Mouse (Mus musculus): ENCODE measurements around the gene Galnt2. TPM values are rescaled to one million over a fixed set of nuclear protein-coding genes. Genes with fewer than 3 reads are reported as not detected.

The Galnt2 gene
- polyA plus RNA-seq, 1 experiment from 2014 or later: 129 TPM

DNA sequence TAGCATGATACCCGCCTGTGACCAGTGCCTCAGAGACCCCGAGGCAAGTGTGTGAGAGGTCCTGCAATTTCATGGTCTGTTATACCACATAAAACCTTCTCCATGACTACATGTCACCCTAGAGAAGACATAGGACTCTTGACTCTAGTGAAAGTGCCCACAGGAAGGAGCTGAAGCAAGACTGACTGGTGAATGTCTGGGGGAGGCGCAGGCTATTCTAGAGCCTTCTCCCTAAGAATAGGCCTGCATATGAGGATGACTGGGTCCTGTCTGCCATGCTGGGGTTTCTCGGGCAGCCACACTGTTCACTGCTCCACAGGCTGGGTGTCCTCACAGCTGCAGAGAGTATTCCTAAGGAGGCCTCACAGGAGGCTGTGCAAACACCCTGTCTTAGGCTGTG is 73.0 kb downstream of the Galnt2 start:
- ATAC-seq (no peak), DNase-seq (ENCODE audit: low read depth, low spot score) (no peak)
- in situ Hi-C loops (cut with MboI; ENCODE audit: low pct_unique_long_range_greater_than_20kb): no loop called here
- no peaks in the 10 kb centered on the region for H3K27me3 ChIP-seq
- ChIA-PET CTCF (no interaction called here), POLR2A (no interaction called here)
- no peak for TF ChIP-seq CTCF (IDR thresholded peaks at IDR 0.05)

DNA sequence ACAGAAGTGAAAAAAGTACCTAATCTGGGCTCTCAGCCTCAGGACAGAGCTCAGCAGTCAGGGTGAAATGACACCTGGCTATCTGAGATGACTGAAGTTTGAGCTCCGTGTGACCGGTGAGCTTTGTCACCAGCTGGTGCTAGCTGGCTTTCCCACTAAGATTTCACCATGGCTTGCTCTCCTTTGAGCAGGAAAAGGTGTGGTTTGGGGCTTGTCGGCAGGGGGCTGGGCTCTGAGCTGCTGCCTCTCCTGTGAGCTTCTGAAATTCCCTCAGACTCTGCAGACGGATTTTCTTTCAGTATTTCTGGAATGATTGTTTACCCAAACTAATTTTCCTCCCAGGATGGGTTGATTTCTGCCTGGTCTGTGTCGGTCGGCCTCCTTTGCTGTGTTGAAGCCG is 75.4 kb downstream of the Galnt2 start:
- ChIA-PET CTCF (interaction anchor here (3.7 kb wide), 1 partner anchor 11 kb away, joined by 9 read pairs; no protein-coding TSS in a partner anchor), POLR2A (interaction anchor here (1.2 kb wide), 1 partner anchor 11 kb away, joined by 3 read pairs; no protein-coding TSS in a partner anchor)
- in situ Hi-C loops (cut with MboI; ENCODE audit: low pct_unique_long_range_greater_than_20kb): no loop called here
- DNase-seq (ENCODE audit: low read depth, low spot score) (no peak), ATAC-seq (no peak)
- TF ChIP-seq CTCF (IDR thresholded peaks at IDR 0.05): no peak
- H3K27me3 ChIP-seq: no peaks in the 10 kb centered on the region

DNA sequence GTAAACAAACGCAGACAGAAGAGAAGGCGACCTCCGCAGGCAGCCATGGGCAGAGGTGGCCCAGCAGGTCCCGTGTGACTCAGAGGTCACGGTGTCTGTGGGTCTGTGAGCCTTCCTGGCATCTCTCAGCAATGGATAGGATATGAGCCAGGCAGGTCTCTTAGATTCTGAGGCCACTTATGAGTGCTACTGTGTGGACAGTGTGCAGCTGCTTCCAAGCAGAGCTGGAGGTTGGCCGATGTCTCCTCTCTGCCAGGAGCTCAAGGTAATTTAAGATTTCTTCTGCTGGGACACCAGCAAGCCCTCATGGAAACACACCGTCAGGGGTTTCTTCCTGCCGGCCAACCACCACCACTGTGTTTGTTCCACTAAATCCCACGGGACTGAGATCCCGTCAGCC is 76.5 kb downstream of the Galnt2 start:
- ATAC-seq: no peak
- no peaks in the 10 kb centered on the region for H3K27me3 ChIP-seq
- in situ Hi-C loops (cut with MboI; ENCODE audit: low pct_unique_long_range_greater_than_20kb): no loop called here
- ChIA-PET CTCF (interaction anchor here (3.7 kb wide), 1 partner anchor 12 kb away, joined by 9 read pairs; no protein-coding TSS in a partner anchor), POLR2A (interaction anchor here (0.9 kb wide), 1 partner anchor 255 kb away, joined by 3 read pairs; no protein-coding TSS in a partner anchor)
- DNase-seq (ENCODE audit: low read depth, low spot score): no peak
- no peak for TF ChIP-seq CTCF (IDR thresholded peaks at IDR 0.05)

DNA sequence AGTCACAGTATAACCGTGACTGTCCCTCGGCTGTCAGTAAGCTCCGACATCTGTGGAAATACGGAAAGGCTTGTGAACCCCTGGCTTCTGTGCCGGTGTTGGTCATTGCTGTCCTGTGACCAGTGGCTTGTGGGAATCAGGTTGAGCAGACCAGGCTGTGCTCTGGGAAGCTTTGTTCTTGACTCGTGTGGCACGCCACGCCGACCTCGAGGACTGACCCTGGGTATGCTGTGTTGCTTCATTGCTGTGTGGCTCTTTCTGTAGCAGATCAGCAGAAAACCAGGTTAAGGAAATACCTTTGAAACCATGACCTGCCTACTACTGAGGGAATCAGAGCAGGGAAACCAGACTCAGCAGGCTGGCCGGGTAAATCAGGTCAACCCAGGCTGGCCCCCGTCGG is 79.3 kb downstream of the Galnt2 start:
- no peak for TF ChIP-seq CTCF (IDR thresholded peaks at IDR 0.05)
- in situ Hi-C loops (cut with MboI; ENCODE audit: low pct_unique_long_range_greater_than_20kb): no loop called here
- no peak for ATAC-seq
- DNase-seq (ENCODE audit: low read depth, low spot score): no peak
- H3K27me3 ChIP-seq: no peaks in the 10 kb centered on the region
- POLR2A ChIA-PET: no interaction called here
- CTCF ChIA-PET: no interaction called here

DNA sequence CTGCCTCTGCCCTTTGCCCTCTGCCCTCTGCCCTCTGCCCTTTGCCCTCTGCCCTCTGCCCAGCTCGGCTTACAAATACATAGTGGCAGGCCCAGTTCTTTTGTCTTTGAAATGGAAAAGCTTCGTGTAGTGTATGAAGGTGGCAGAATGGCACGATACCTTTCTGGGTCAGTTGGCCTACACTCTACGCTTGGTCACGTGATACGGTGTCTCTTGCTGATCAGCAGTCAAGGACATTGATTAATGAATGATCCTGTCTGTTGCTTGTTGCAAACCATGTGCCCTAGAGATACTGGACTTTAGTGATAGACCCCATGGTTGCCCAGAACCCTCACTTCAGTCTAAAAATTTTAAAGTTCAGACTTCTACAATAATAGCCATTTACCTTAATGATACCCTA is 79.9 kb downstream of the Galnt2 start:
- DNase-seq (ENCODE audit: low read depth, low spot score) (no peak), ATAC-seq (no peak)
- H3K27me3 ChIP-seq: no peaks in the 10 kb centered on the region
- POLR2A ChIA-PET: no interaction called here
- in situ Hi-C loops (cut with MboI; ENCODE audit: low pct_unique_long_range_greater_than_20kb): no loop called here
- CTCF ChIA-PET: no interaction called here
- TF ChIP-seq CTCF (IDR thresholded peaks at IDR 0.05): no peak

DNA sequence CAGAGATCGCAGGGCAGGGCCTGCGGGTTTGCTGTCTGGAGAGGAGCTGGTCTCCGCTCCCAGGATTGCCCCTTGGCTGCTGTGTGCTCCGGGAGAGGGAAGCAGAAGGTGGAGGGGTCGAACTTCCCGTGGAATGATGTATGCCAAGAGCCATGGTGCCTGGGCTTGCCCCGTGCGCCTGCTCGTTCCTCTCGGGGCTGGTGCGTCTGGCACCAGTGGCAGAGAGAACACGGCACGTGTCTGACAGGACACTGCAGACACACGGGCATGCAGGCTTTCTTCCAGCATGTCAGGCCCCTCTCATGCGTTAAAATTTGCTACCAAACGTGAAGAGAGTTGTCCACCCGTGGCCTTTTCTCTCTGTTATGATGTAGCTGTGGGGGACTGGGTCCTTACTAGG is 80.5 kb downstream of the Galnt2 start:
- CTCF ChIA-PET: no interaction called here
- no peaks in the 10 kb centered on the region for H3K27me3 ChIP-seq
- POLR2A ChIA-PET: no interaction called here
- TF ChIP-seq CTCF (IDR thresholded peaks at IDR 0.05): no peak
- ATAC-seq: no peak
- no peak for DNase-seq (ENCODE audit: low read depth, low spot score)
- in situ Hi-C loops (cut with MboI; ENCODE audit: low pct_unique_long_range_greater_than_20kb): no loop called here

DNA sequence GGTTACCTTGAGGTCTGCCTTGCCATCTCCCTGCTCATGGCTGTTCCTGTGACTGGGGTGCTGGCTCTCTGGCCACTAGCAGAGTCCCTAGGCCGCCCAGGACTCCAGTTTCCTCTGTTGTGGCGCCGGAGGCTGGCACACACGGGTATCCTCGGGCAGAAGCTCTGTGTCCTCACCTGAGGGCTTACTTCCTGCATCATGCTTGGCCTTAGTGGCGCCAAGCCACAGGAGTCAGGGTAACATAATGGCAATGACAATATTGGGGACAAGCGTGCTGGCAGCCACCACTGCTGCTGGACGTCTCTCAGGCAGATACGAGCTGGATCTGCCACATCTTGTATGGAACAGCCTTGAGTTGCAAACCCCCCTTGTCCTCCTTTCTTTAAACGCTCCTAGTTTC is 81.0 kb downstream of the Galnt2 start:
- TF ChIP-seq CTCF (IDR thresholded peaks at IDR 0.05): no peak
- ATAC-seq (no peak), DNase-seq (ENCODE audit: low read depth, low spot score) (no peak)
- ChIA-PET POLR2A (no interaction called here), CTCF (no interaction called here)
- in situ Hi-C loops (cut with MboI; ENCODE audit: low pct_unique_long_range_greater_than_20kb): no loop called here
- H3K27me3 ChIP-seq: no peaks in the 10 kb centered on the region

DNA sequence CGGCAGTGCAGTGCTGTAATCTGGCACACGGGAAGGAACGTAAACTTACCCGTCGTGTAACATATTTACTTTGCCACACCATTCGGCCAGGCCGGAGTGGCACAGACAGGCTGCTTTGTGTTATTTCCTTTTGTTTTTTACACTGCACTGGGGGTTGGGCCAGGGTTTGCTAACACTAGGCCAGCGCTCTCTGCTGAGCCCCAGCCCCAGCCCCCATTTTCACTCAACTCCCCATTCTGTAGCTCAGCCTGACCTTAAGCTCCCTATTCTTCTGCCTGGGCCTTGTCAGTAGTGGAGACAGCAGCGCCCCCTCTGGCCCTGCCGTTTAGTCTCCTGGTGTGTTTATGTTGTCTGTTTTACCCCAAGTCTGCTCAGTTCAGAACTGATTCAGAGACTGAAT is 83.6 kb downstream of the Galnt2 start:
- CTCF ChIA-PET: no interaction called here

DNA sequence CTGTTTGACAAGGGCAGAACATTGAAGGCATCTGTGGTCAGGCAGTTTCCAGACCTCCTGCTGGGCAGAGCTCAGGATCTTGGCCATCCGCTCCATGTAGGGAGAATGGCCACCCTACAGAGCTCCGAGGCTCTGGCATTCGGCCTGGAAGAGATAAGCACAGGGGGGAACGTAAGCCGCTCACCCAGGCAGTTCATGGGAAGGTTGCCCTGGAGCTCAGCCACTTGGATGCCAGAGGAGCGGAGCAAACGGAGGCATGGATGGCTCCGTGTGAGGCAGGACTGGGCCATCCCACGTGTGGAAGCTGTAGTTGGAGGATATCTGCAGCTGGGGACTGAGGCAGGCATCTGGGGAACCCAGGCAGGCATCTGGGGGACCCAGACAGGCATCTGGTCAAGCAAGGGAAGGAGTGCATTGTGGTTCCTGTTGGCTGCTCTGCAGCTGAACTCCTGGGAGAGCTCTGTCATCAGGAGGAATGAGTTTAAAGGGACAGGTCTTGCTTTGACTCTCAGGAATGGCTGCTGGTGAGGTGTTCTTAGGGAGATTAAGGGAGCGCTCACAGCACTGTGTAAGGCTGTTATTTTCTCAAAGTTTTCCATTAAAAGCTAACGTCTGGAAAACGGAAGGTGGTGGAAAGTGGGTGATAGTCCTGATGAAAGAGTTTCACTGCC is 85.4 kb downstream of the Galnt2 start:
- CTCF ChIA-PET: interaction anchor here (0.9 to 3.5 kb wide), 5 partner anchors 24 to 38 kb away, joined by 4 to 20 read pairs (median 4); no protein-coding TSS in a partner anchor
- in situ Hi-C loops (cut with MboI; ENCODE audit: low pct_unique_long_range_greater_than_20kb): no loop called here
- POLR2A ChIA-PET: interaction anchor here (1.1 to 1.7 kb wide), 3 partner anchors 12 to 15 kb away, joined by 3 to 4 read pairs (median 4); no protein-coding TSS in a partner anchor
- ATAC-seq: peak; percentile 74
- no peaks in the 10 kb centered on the region for H3K27me3 ChIP-seq
- TF ChIP-seq CTCF (IDR thresholded peaks at IDR 0.05): no peak
- DNase-seq (ENCODE audit: low read depth, low spot score): peak; percentile 94

More for the DNA sequence above, 83.6 kb downstream of the Galnt2 start:
- ATAC-seq (no peak), DNase-seq (ENCODE audit: low read depth, low spot score) (no peak)
- TF ChIP-seq CTCF (IDR thresholded peaks at IDR 0.05): no peak
- POLR2A ChIA-PET: interaction anchor here (0.6 kb wide), 1 partner anchor 23 kb away, joined by 3 read pairs; no protein-coding TSS in a partner anchor
- in situ Hi-C loops (cut with MboI; ENCODE audit: low pct_unique_long_range_greater_than_20kb): no loop called here
- H3K27me3 ChIP-seq: no peaks in the 10 kb centered on the region

DNA sequence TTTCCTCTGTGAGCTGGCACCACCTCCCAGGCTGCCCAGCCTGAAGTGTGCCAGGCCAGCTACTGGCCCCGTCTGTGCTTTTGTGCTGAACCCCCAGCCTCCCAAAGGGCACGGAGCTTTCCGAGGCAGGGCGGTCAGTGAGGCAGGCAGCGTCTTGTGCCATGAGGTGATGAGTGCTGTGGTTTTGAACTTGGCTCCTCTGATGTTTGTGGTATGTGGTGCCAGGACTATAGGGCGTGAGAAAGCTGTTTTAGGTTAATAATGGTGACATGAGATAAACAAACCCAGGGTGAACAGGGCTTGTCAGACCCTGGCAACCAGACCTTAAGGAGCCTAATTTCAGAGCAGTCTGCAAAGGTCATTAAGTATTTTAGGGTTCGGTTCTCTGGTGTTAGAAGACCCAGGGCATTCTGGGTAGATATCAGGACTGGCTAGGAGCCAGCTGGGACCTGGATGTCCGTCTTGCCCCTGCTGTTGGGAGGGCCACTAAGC is 86.0 kb downstream of the Galnt2 start:
- DNase-seq (ENCODE audit: low read depth, low spot score): peak; percentile 86
- in situ Hi-C loops (cut with MboI; ENCODE audit: low pct_unique_long_range_greater_than_20kb): no loop called here
- ChIA-PET CTCF (interaction anchor here (0.9 to 3.5 kb wide), 4 partner anchors 30 to 39 kb away, joined by 4 to 20 read pairs (median 4); no protein-coding TSS in a partner anchor), POLR2A (interaction anchor here (0.6 to 1.7 kb wide), 6 partner anchors 12 to 246 kb away, joined by 3 to 4 read pairs (median 3); no protein-coding TSS in a partner anchor)
- H3K27me3 ChIP-seq: no peaks in the 10 kb centered on the region
- peak; percentile 54 for ATAC-seq
- no peak for TF ChIP-seq CTCF (IDR thresholded peaks at IDR 0.05)

DNA sequence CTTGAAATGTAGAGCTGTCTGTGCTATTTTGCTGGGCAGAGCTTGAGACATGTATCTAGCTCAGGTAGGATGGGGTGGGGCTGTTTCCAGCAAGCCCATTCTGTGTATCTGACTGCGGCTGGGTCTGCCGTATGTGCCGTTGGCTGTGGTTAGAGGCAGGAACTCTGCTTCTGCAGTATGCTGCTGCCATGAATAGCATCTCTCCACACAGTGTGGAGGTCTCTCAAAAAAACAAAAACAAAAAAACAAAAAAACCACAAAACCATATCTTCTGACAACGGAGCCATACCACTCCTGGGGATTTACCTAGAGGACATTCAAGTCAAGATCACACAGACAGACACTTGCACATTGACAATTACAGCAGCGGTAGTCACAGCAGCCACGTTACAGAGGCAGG is 86.6 kb downstream of the Galnt2 start:
- no peak for TF ChIP-seq CTCF (IDR thresholded peaks at IDR 0.05)
- DNase-seq (ENCODE audit: low read depth, low spot score) (no peak), ATAC-seq (no peak)
- POLR2A ChIA-PET: interaction anchor here (0.6 to 1.7 kb wide), 6 partner anchors 11 to 247 kb away, joined by 3 to 5 read pairs (median 3); no protein-coding TSS in a partner anchor
- CTCF ChIA-PET: interaction anchor here (1.2 to 3.5 kb wide), 5 partner anchors 11 to 32 kb away, joined by 3 to 20 read pairs (median 4); no protein-coding TSS in a partner anchor
- H3K27me3 ChIP-seq: no peaks in the 10 kb centered on the region
- in situ Hi-C loops (cut with MboI; ENCODE audit: low pct_unique_long_range_greater_than_20kb): no loop called here
